Comparison of ENCODE assay signal across 8 mouse cellular contexts in the genomic region with DNA sequence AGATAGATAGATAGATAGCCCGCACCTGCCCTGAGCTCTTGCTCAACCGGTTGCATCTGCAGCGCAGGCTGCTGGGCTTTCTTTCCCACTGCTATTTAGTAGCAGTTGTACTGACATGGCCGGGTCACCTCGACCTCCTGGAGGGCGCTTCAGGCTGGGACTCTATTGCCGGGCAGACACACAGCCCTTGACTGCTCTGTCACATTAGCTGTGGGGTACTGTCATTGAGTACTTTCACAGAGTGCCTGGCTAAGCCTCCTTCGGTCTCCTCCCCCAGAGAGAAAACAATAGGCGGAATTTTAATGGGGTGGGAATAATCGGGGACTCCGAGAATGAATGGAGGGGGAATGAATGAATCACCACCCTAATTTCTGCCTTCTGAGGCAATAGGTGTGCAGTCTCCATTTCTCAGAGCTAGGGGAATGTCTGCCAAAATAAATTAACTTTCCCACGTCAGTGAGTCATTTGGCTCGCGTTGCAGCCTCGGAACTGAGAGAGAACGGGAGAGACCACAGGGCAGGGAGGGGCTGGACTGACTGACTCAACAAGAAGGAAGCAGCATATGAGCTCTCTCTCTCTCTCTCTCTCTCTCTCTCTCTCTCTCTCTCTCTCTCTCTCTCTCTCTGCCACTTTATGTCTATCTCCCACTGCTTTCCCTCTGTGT.
A peak's percentile ranks its signal among the peaks of the same experiment; 100 is the strongest.
DNase-seq lines count a peak whose midpoint lies in the region; ATAC-seq and TF ChIP-seq lines count a peak whose summit lies in the region.

No protein-coding gene starts in this region.

- no peak overlapping the region for H3K27ac ChIP-seq in hindbrain, embryonic 14.5 days
- no peak overlapping the region for H3K27ac ChIP-seq in left cerebral cortex, adult 2 months

- no peaks in the 10 kb centered on the region for H3K36me3 ChIP-seq in E14TG2a.4 (ENCODE audit: insufficient read depth, low read length)
- H3K36me3 ChIP-seq in hindbrain, embryonic 14.5 days (replicated peaks; ENCODE audit: control insufficient read depth, insufficient read depth) = no peaks in the 10 kb centered on the region

- ATAC-seq in hindbrain, embryonic 14.5 days (ENCODE audit: low FRiP score) = peak; percentile 57; the same call in 1 of the 2 replicates
- no peak for ATAC-seq in erythroid progenitor cell, adult 5-6 weeks (replicated peaks; ENCODE audit: low FRiP score, poor library complexity, severe bottlenecking)

- H3K27me3 ChIP-seq in E14TG2a.4 (ENCODE audit: insufficient read depth, low read length) = no peaks in the 10 kb centered on the region; the same call in 1 of the 2 replicates
- no peaks in the 10 kb centered on the region for H3K27me3 ChIP-seq in hindbrain, embryonic 14.5 days (ENCODE audit: control insufficient read depth, insufficient read depth, low read length)

- DNase-seq in brain, adult 2 months (ENCODE audit: low read depth, low spot score) = peak; percentile 93
- DNase-seq in gastrocnemius, adult 18-20 months (ENCODE audit: low spot score) = peak; percentile 75
- DNase-seq in hindbrain, embryonic 14.5 days (ENCODE audit: low spot score) = peak; percentile 70
- peak; percentile 65 to 69 for DNase-seq in left cerebral cortex, adult 2 months (ENCODE audit: extremely low spot score in 1 of 2, low spot score in 2 of 2)
- peak; percentile 79 for DNase-seq in lung, postnatal 25 days (ENCODE audit: low spot score)
- DNase-seq in right cerebral cortex, adult 2 months (ENCODE audit: low spot score in 2 of 2) = peak; percentile 79 to 81

- peaks cover 86% of the 10 kb centered on the region for H3K4me1 ChIP-seq in E14TG2a.4 (replicated peaks; ENCODE audit: low read depth, low read length)
- peaks cover 4% of the 10 kb centered on the region; the same call in 1 of the 2 replicates for H3K4me1 ChIP-seq in hindbrain, embryonic 14.5 days (replicated peaks; ENCODE audit: control insufficient read depth, insufficient read depth, low read length)

- 2% methylated on average over 16 of the region's 16 CpGs for WGBS in hindbrain, embryonic 14.5 days

- no peak for TF ChIP-seq CTCF in E14TG2a.4 (conservative IDR thresholded peaks at IDR 0.05; ENCODE audit: low read length)
- TF ChIP-seq CTCF in left cerebral cortex, adult 2 months (IDR thresholded peaks at IDR 0.05) = no peak

- no peak overlapping the region for H3K9ac ChIP-seq in hindbrain, embryonic 14.5 days

- no peaks in the 10 kb centered on the region for H3K9me3 ChIP-seq in E14TG2a.4 (ENCODE audit: low read length)
- no peaks in the 10 kb centered on the region for H3K9me3 ChIP-seq in hindbrain, embryonic 14.5 days (ENCODE audit: control insufficient read depth, low read length)

- H3K4me2 ChIP-seq in hindbrain, embryonic 14.5 days (replicated peaks) = peak overlapping the region; percentile 49

- peak overlapping the region; percentile 71 for H3K4me3 ChIP-seq in E14TG2a.4 (replicated peaks; ENCODE audit: low read length)
- H3K4me3 ChIP-seq in hindbrain, embryonic 14.5 days (replicated peaks; ENCODE audit: low read length) = peak overlapping the region; percentile 17
- H3K4me3 ChIP-seq in left cerebral cortex, adult 2 months = peak overlapping the region; percentile 21; the same call in 1 of the 2 replicates

- intact Hi-C loops in left cerebral cortex, adult 2 months (cut with DNase I) = no loop called here

Comparison
In these comparisons a context has a peak if more than half of its experiments do, and no peak if none do; other contexts are left out.
1. H3K4me3 ChIP-seq: peak in every context shown above with its lines; median percentile 71 in E14TG2a.4; 21 in left cerebral cortex, adult 2 months; 17 in hindbrain, embryonic 14.5 days.